Mouse (Mus musculus) testis, adult 2 months (tissue): ENCODE measurements around the gene Prmt3.

Experiments
- CTCF ChIP-seq: fragments of 200-500 bp; IDR thresholded peaks from 2 replicates; pipeline ENCODE4 v1.5.1; 2012; ENCODE audit warnings: low read depth, mild to moderate bottlenecking, inconsistent platforms, low read length, moderate library complexity; ENCODE audit not compliant: control insufficient read depth, insufficient read depth, insufficient replicate concordance
- POLR2A ChIP-seq: fragments of 200-500 bp; IDR thresholded peaks from 2 replicates; pipeline ENCODE4 v1.6.1; 2012; ENCODE audit warnings: low read depth, mild to moderate bottlenecking, inconsistent platforms, low read length, moderate library complexity; ENCODE audit not compliant: control insufficient read depth

DNA sequence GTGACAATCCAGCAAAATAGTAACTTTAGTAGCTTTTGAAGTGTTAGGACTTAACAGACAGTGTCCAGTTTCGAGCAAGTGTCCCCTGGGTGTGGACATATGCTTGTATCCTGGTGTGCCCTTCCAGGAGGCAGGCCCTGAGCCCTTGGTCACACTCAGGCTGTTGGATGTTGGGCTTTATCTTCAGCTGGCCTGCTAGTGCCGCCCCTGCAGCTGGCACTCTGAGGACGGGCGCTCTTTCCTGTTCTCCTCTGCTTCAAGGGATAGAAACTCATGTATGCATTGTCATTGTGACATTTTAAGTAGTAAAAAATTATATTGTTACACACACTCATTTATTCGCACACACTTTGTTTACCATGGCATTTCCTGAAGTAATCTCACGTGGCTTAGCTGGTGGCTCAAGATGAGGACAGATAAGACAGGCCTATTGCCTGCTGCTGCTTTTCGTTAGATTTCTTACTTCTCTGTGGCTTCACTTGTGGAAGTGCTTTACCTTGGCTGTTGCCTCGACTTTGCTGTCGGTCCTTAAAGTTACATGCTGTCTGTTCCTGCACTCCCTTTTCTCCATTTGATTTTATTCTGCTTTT lies 29.0 kb downstream of the Prmt3 start:
- TF ChIP-seq CTCF = no peak
- no peak for TF ChIP-seq POLR2A
